Mouse (Mus musculus): ENCODE measurements around the gene Sun3.

DNA sequence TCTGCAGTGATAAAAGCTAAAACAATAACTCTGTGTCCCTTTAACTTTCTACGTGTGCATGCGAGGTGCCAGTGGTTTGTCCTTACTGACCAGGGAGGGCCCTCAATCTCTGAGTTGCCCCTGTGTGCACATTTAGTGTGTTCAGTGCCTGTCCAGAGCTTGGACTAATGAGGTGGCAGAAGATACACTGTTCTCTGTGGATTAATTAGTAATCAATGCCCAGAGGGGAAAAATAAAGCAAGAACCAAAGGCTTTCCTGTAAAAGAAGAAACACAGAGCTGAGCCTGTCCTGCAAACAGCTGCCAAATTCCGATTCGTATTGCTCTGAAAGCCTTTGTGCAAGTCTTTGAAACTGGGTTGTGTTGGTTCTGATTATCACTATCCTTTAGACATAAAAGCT, 1.4 kb upstream of the Sun3 start:
- TF ChIP-seq CTCF (IDR thresholded peaks at IDR 0.05; ENCODE audit: low read depth), result no peak
- no peak for TF ChIP-seq EP300 (IDR thresholded peaks at IDR 0.05; ENCODE audit: low read depth)

Measured in liver, postnatal 0 days (tissue).